Mouse (Mus musculus): Measurements from ENCODE around the gene Hoxb13.

Hoxb13 gene

GRCm38 (mm10) chr11:96187321-96187720 is 6.8 kb upstream of the Hoxb13 start:
- DNase-seq (ENCODE audit: extremely low read depth, insufficient read length, low spot score): no peak

GRCm38 (mm10) chr11:96189810-96190522 is 4.2 kb upstream of the Hoxb13 start:
- no peak for DNase-seq (ENCODE audit: extremely low read depth, insufficient read length, low spot score)

GRCm38 (mm10) chr11:96191132-96191531 is 3.0 kb upstream of the Hoxb13 start:
- no peak for DNase-seq (ENCODE audit: extremely low read depth, insufficient read length, low spot score)

GRCm38 (mm10) chr11:96194401-96194710 is 240 bp downstream of the Hoxb13 start:
- DNase-seq (ENCODE audit: extremely low read depth, insufficient read length, low spot score): no peak

- no peak for DNase-seq (ENCODE audit: extremely low read depth, insufficient read length, low spot score)
These were observed 985 bp downstream of the Hoxb13 start for GRCm38 (mm10) chr11:96194961-96195640.

- no peak for DNase-seq (ENCODE audit: extremely low read depth, insufficient read length, low spot score)
These were observed 1.7 kb downstream of the Hoxb13 start for GRCm38 (mm10) chr11:96195769-96196280.

GRCm38 (mm10) chr11:96198642-96199041 is 4.5 kb downstream of the Hoxb13 start:
- DNase-seq (ENCODE audit: extremely low read depth, insufficient read length, low spot score): no peak

GRCm38 (mm10) chr11:96199181-96200086 is 5.3 kb downstream of the Hoxb13 start:
- no peak for DNase-seq (ENCODE audit: extremely low read depth, insufficient read length, low spot score)

- DNase-seq (ENCODE audit: extremely low read depth, insufficient read length, low spot score): no peak
These were observed 6.1 kb downstream of the Hoxb13 start for GRCm38 (mm10) chr11:96200183-96200655.

GRCm38 (mm10) chr11:96201741-96202140 is 7.6 kb downstream of the Hoxb13 start:
- DNase-seq (ENCODE audit: extremely low read depth, insufficient read length, low spot score): no peak

GRCm38 (mm10) chr11:96202401-96203081 is 8.4 kb downstream of the Hoxb13 start:
- DNase-seq (ENCODE audit: extremely low read depth, insufficient read length, low spot score): no peak

GRCm38 (mm10) chr11:96203182-96203788 is 9.2 kb downstream of the Hoxb13 start:
- no peak for DNase-seq (ENCODE audit: extremely low read depth, insufficient read length, low spot score)

GRCm38 (mm10) chr11:96203789-96204186 is 9.7 kb downstream of the Hoxb13 start:
- no peak for DNase-seq (ENCODE audit: extremely low read depth, insufficient read length, low spot score)

GRCm38 (mm10) chr11:96204351-96204750 is 10.2 kb downstream of the Hoxb13 start:
- no peak for DNase-seq (ENCODE audit: extremely low read depth, insufficient read length, low spot score)

GRCm38 (mm10) chr11:96205426-96206131 is 11.5 kb downstream of the Hoxb13 start:
- DNase-seq (ENCODE audit: extremely low read depth, insufficient read length, low spot score): no peak

- DNase-seq (ENCODE audit: extremely low read depth, insufficient read length, low spot score): no peak
These were observed 29.7 kb downstream of the Hoxb13 start for GRCm38 (mm10) chr11:96223813-96224212.

- DNase-seq (ENCODE audit: extremely low read depth, insufficient read length, low spot score): no peak
These were observed 33.6 kb downstream of the Hoxb13 start for GRCm38 (mm10) chr11:96227676-96228075.

GRCm38 (mm10) chr11:96234906-96235305 is 40.8 kb downstream of the Hoxb13 start:
- peak; percentile 59 for DNase-seq (ENCODE audit: extremely low read depth, insufficient read length, low spot score)

GRCm38 (mm10) chr11:96240211-96240610 is 46.1 kb downstream of the Hoxb13 start:
- peak; percentile 32 for DNase-seq (ENCODE audit: extremely low read depth, insufficient read length, low spot score)

All from 3134 (cell line).